Mouse (Mus musculus) lung, postnatal 0 days (tissue): ENCODE data around the gene Gnat2. TPM values are rescaled to one million over a fixed set of nuclear protein-coding genes. Genes with fewer than 3 reads are reported as not detected.
A peak's percentile ranks its signal among the peaks of the same experiment; 100 is the strongest.

ENCODE experiments used
- ATAC-seq: fragments of 200-750 bp; cut with Nextera tagmentation; 2 replicates; pipeline ENCODE4 v1.8.0; 2017; ENCODE audit warnings: moderate library complexity
- DNase-seq: peaks from one replicate; pipeline ENCODE4 v3.0.0-alpha.2; 2016; ENCODE audit warnings: low spot score
- H3K27ac ChIP-seq: fragments of 300-500 bp; sonication (generic); 2 replicates; pipeline ENCODE4 v1.5.1; 2014; ENCODE audit warnings: antibody characterized with exemption, mild to moderate bottlenecking, low read length, mixed read lengths
- H3K27me3 ChIP-seq: fragments of 300-500 bp; sonication (generic); replicated peaks from 2 replicates; pipeline ENCODE4 v1.6.1; 2014; ENCODE audit warnings: low read length, mixed read lengths; ENCODE audit not compliant: insufficient read depth
- H3K36me3 ChIP-seq: fragments of 300-500 bp; sonication (generic); 2 replicates; pipeline ENCODE4 v1.6.1; 2014; ENCODE audit warnings: low read length, mixed read lengths; ENCODE audit not compliant: insufficient read depth
- H3K4me1 ChIP-seq: fragments of 300-500 bp; sonication (generic); 2 replicates; pipeline ENCODE4 v1.6.1; 2014; ENCODE audit warnings: antibody characterized with exemption, low read depth, low read length, mixed read lengths; ENCODE audit not compliant: insufficient read depth
- H3K4me2 ChIP-seq: fragments of 300-500 bp; sonication (generic); replicated peaks from 2 replicates; pipeline ENCODE4 v1.6.1; 2014; ENCODE audit warnings: low read depth, mild to moderate bottlenecking, low read length, moderate library complexity, mixed read lengths
- H3K4me3 ChIP-seq: fragments of 300-500 bp; sonication (generic); 2 replicates; pipeline ENCODE4 v1.5.1; 2014; ENCODE audit warnings: low read depth, low read length
- H3K9ac ChIP-seq: fragments of 300-500 bp; sonication (generic); replicated peaks from 2 replicates; pipeline ENCODE4 v1.6.1; 2014; ENCODE audit warnings: low read depth, mild to moderate bottlenecking
- H3K9me3 ChIP-seq: fragments of 300-500 bp; sonication (generic); 2 replicates; pipeline ENCODE4 v1.6.1; 2016; ENCODE audit warnings: low read length, mixed read lengths
- CTCF ChIP-seq: IDR thresholded peaks from 2 replicates; pipeline ENCODE4 v1.5.1; 2016; ENCODE audit warnings: antibody characterized with exemption, mild to moderate bottlenecking
- EP300 ChIP-seq: IDR thresholded peaks from 2 replicates; pipeline ENCODE4 v1.6.1; 2016; ENCODE audit warnings: antibody characterized with exemption, mild to moderate bottlenecking, control low read depth
- WGBS: fragments of 180-500 bp; shearing (Covaris S2); extraction: QIAGEN DNeasy Blood & Tissue Kit; methylation state at CpG from one replicate; pipeline ENCODE4 v1.1.7; 2014; 5-methylcytosine and 5-hydroxymethylcytosine counted together
- polyA plus RNA-seq: library from polyadenylated mRNA; unstranded; fragments of >200 nt; fragmentation: Nextera tagmentation; extraction: Ambion mirVana; gene quantifications from 2 replicates; pipeline ENCODE4 v1.2.1, GENCODE M21; 2015

The Gnat2 gene
- polyA plus RNA-seq, 1 experiment from 2014 or later, result 0.33 TPM

GRCm38 (mm10) chr3:108105281-108105680, 12.7 kb downstream of the Gnat2 start:
- Histone ChIP-seq H3K9ac (no peak overlapping the region), H3K36me3 (0 out of 2 replicates have a peak, but pooled peaks cover 10% of the 10 kb centered on the region), H3K27me3 (no peaks in the 10 kb centered on the region), H3K27ac (no peak overlapping the region), H3K9me3 (no peaks in the 10 kb centered on the region), H3K4me1 (no peaks in the 10 kb centered on the region), H3K4me3 (no peak overlapping the region), H3K4me2 (no peak overlapping the region)
- TF ChIP-seq EP300 (no peak), CTCF (no peak)
- WGBS, result 93% methylated on average over 3 of the region's 3 CpGs
- ATAC-seq (no peak), DNase-seq (no peak)

- no peaks in the 10 kb centered on the region for H3K27me3 ChIP-seq
- no peak for TF ChIP-seq EP300
- TF ChIP-seq CTCF, result no peak
- no peaks in the 10 kb centered on the region for H3K4me1 ChIP-seq
- no peak overlapping the region for H3K27ac ChIP-seq
- H3K36me3 ChIP-seq, result peaks cover 18% of the 10 kb centered on the region; the same call in 1 of the 2 replicates
- WGBS, result 70% methylated on average over 5 of the region's 5 CpGs
- H3K4me2 ChIP-seq, result no peak overlapping the region
- no peak overlapping the region for H3K9ac ChIP-seq
- no peaks in the 10 kb centered on the region for H3K9me3 ChIP-seq
- no peak overlapping the region for H3K4me3 ChIP-seq
- DNase-seq (no peak), ATAC-seq (no peak)
Observed at GRCm38 (mm10) chr3:108111320-108111719, 18.7 kb downstream of the Gnat2 start.

GRCm38 (mm10) chr3:108112246-108112645, 19.7 kb downstream of the Gnat2 start:
- H3K27ac ChIP-seq, result no peak overlapping the region
- no peak overlapping the region for H3K9ac ChIP-seq
- ATAC-seq, result no peak
- no peaks in the 10 kb centered on the region for H3K9me3 ChIP-seq
- no peaks in the 10 kb centered on the region for H3K4me1 ChIP-seq
- no peak for TF ChIP-seq EP300
- TF ChIP-seq CTCF, result no peak
- H3K27me3 ChIP-seq, result no peaks in the 10 kb centered on the region
- 70% methylated on average over 7 of the region's 7 CpGs for WGBS
- no peak for DNase-seq
- no peak overlapping the region for H3K4me2 ChIP-seq
- peaks cover 19% of the 10 kb centered on the region; the same call in 1 of the 2 replicates for H3K36me3 ChIP-seq
- no peak overlapping the region for H3K4me3 ChIP-seq

- Histone ChIP-seq H3K4me3 (no peak overlapping the region), H3K27ac (no peak overlapping the region), H3K4me2 (no peak overlapping the region), H3K9me3 (no peaks in the 10 kb centered on the region), H3K27me3 (no peaks in the 10 kb centered on the region), H3K36me3 (peaks cover 23% of the 10 kb centered on the region; the same call in 1 of the 2 replicates), H3K9ac (no peak overlapping the region), H3K4me1 (no peaks in the 10 kb centered on the region)
- ATAC-seq (no peak), DNase-seq (no peak)
- TF ChIP-seq EP300 (no peak), CTCF (no peak)
- 79% methylated on average over 4 of the region's 4 CpGs for WGBS
Observed at GRCm38 (mm10) chr3:108112666-108113065, 20.1 kb downstream of the Gnat2 start.

- WGBS, result 72% methylated on average over 7 of the region's 7 CpGs
- no peaks in the 10 kb centered on the region for H3K27me3 ChIP-seq
- no peak for TF ChIP-seq CTCF
- peak; percentile 59; the same call in 1 of the 2 replicates for TF ChIP-seq EP300
- no peak overlapping the region for H3K9ac ChIP-seq
- ATAC-seq, result no peak
- H3K4me1 ChIP-seq, result no peaks in the 10 kb centered on the region
- H3K9me3 ChIP-seq, result no peaks in the 10 kb centered on the region
- no peak overlapping the region for H3K4me3 ChIP-seq
- no peak overlapping the region for H3K27ac ChIP-seq
- H3K36me3 ChIP-seq, result peaks cover 19% of the 10 kb centered on the region; the same call in 1 of the 2 replicates
- peak; percentile 61 for DNase-seq
- H3K4me2 ChIP-seq, result no peak overlapping the region
Observed at GRCm38 (mm10) chr3:108113591-108114289, 21.2 kb downstream of the Gnat2 start.

GRCm38 (mm10) chr3:108117465-108117864, 24.9 kb downstream of the Gnat2 start:
- Histone ChIP-seq H3K9ac (no peak overlapping the region), H3K4me1 (no peaks in the 10 kb centered on the region), H3K9me3 (no peaks in the 10 kb centered on the region), H3K4me2 (no peak overlapping the region), H3K27me3 (no peaks in the 10 kb centered on the region), H3K36me3 (peaks cover 16% of the 10 kb centered on the region; the same call in 1 of the 2 replicates), H3K4me3 (no peak overlapping the region), H3K27ac (no peak overlapping the region)
- ATAC-seq (no peak), DNase-seq (no peak)
- no peak for TF ChIP-seq EP300
- no peak for TF ChIP-seq CTCF
- 89% methylated on average over 6 of the region's 6 CpGs for WGBS
